Mouse (Mus musculus): ENCODE results near the gene Frmd4a. TPM values are rescaled to one million over a fixed set of nuclear protein-coding genes. Genes with fewer than 3 reads are reported as not detected.

Frmd4a gene
- polyA plus RNA-seq, 1 experiment from 2014 or later = 56.0 TPM

- H3K27ac ChIP-seq (ENCODE audit: low read length) = no peak overlapping the region
- no peak overlapping the region for H3K4me2 ChIP-seq (ENCODE audit: low read length)
- no peaks in the 10 kb centered on the region for H3K9me3 ChIP-seq (replicated peaks; ENCODE audit: control insufficient read depth, low read length, poor library complexity, severe bottlenecking)
- WGBS = 6% methylated on average over 11 of the region's 11 CpGs
- H3K9ac ChIP-seq (ENCODE audit: low read depth, low read length) = no peak overlapping the region
- no peaks in the 10 kb centered on the region for H3K27me3 ChIP-seq (ENCODE audit: control insufficient read depth, insufficient read depth, low read depth, low read length)
- ATAC-seq = peak; percentile 22; the same call in 1 of the 2 replicates
- H3K4me3 ChIP-seq (ENCODE audit: low read depth, low read length) = no peak overlapping the region
- no peaks in the 10 kb centered on the region for H3K36me3 ChIP-seq (ENCODE audit: control insufficient read depth, insufficient read depth, low read length)
- peaks cover 44% of the 10 kb centered on the region for H3K4me1 ChIP-seq (ENCODE audit: control insufficient read depth, insufficient read depth, low read length)
These were observed 445.0 kb downstream of the Frmd4a start for GRCm38 (mm10) chr2:4462480-4462879.

DNA sequence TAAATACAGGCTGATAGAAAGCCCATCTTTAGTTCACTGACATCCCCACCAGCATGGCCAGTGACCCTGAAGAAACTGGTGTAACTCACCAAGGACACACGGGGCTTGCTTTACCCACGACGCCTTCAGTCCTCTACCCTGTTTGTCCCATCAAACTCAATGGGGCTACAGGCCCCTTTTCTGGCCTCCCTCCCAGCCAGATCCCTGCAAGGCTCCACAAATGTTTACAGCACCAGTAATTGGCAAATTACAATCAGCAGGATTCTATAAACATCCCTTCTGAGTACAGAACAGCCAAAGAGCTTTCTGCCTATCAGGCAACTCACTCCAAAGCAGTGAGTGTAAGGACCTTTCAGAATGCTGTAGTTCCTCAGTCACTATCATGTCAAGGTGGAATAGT lies 448.6 kb downstream of the Frmd4a start:
- peaks cover 21% of the 10 kb centered on the region for H3K4me1 ChIP-seq (ENCODE audit: control insufficient read depth, insufficient read depth, low read length)
- H3K36me3 ChIP-seq (ENCODE audit: control insufficient read depth, insufficient read depth, low read length) = no peaks in the 10 kb centered on the region
- no peak overlapping the region for H3K4me3 ChIP-seq (ENCODE audit: low read depth, low read length)
- H3K9me3 ChIP-seq (replicated peaks; ENCODE audit: control insufficient read depth, low read length, poor library complexity, severe bottlenecking) = no peaks in the 10 kb centered on the region; the same call in 1 of the 2 replicates
- H3K27me3 ChIP-seq (ENCODE audit: control insufficient read depth, insufficient read depth, low read depth, low read length) = no peaks in the 10 kb centered on the region
- no peak for ATAC-seq
- 56% methylated on average over 3 of the region's 3 CpGs for WGBS
- no peak overlapping the region for H3K4me2 ChIP-seq (ENCODE audit: low read length)
- H3K27ac ChIP-seq (ENCODE audit: low read length) = no peak overlapping the region
- H3K9ac ChIP-seq (ENCODE audit: low read depth, low read length) = no peak overlapping the region

DNA sequence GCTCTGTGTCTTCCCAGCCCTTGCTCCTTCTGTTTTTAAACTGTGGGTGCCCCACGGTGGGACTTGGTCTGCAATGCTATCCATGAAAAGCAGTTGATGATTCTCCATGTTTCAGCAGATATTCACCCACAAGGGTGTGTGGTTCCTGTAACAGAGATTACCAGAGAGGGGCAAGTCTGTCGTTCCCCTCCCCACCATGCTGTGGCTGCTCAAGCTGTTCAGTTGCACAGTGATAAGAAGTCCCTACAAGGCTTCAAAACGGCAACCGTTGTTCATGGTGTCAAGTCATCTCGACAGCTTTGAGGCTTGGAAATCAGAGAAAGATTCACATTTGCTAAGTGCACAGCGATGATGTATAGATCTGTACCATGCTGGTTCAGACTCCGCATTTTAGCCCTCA lies 449.8 kb downstream of the Frmd4a start:
- no peak overlapping the region for H3K27ac ChIP-seq (ENCODE audit: low read length)
- no peak overlapping the region for H3K4me2 ChIP-seq (ENCODE audit: low read length)
- H3K9ac ChIP-seq (ENCODE audit: low read depth, low read length) = no peak overlapping the region
- 90% methylated on average over 7 of the region's 7 CpGs for WGBS
- ATAC-seq = no peak
- no peaks in the 10 kb centered on the region for H3K27me3 ChIP-seq (ENCODE audit: control insufficient read depth, insufficient read depth, low read depth, low read length)
- H3K9me3 ChIP-seq (replicated peaks; ENCODE audit: control insufficient read depth, low read length, poor library complexity, severe bottlenecking) = no peaks in the 10 kb centered on the region; the same call in 1 of the 2 replicates
- H3K4me1 ChIP-seq (ENCODE audit: control insufficient read depth, insufficient read depth, low read length) = peaks cover 9% of the 10 kb centered on the region
- no peak overlapping the region for H3K4me3 ChIP-seq (ENCODE audit: low read depth, low read length)
- no peaks in the 10 kb centered on the region for H3K36me3 ChIP-seq (ENCODE audit: control insufficient read depth, insufficient read depth, low read length)

- no peak overlapping the region for H3K9ac ChIP-seq (ENCODE audit: low read depth, low read length)
- H3K4me3 ChIP-seq (ENCODE audit: low read depth, low read length) = no peak overlapping the region
- no peak for ATAC-seq
- H3K27me3 ChIP-seq (ENCODE audit: control insufficient read depth, insufficient read depth, low read depth, low read length) = no peaks in the 10 kb centered on the region
- H3K4me2 ChIP-seq (ENCODE audit: low read length) = no peak overlapping the region
- no peaks in the 10 kb centered on the region; the same call in 1 of the 2 replicates for H3K9me3 ChIP-seq (replicated peaks; ENCODE audit: control insufficient read depth, low read length, poor library complexity, severe bottlenecking)
- 53% methylated on average over 7 of the region's 7 CpGs for WGBS
- H3K27ac ChIP-seq (ENCODE audit: low read length) = no peak overlapping the region
- H3K36me3 ChIP-seq (ENCODE audit: control insufficient read depth, insufficient read depth, low read length) = no peaks in the 10 kb centered on the region; the same call in 1 of the 2 replicates
- H3K4me1 ChIP-seq (ENCODE audit: control insufficient read depth, insufficient read depth, low read length) = peaks cover 3% of the 10 kb centered on the region; the same call in 1 of the 2 replicates
These were observed 455.4 kb downstream of the Frmd4a start for GRCm38 (mm10) chr2:4472760-4473480.

DNA sequence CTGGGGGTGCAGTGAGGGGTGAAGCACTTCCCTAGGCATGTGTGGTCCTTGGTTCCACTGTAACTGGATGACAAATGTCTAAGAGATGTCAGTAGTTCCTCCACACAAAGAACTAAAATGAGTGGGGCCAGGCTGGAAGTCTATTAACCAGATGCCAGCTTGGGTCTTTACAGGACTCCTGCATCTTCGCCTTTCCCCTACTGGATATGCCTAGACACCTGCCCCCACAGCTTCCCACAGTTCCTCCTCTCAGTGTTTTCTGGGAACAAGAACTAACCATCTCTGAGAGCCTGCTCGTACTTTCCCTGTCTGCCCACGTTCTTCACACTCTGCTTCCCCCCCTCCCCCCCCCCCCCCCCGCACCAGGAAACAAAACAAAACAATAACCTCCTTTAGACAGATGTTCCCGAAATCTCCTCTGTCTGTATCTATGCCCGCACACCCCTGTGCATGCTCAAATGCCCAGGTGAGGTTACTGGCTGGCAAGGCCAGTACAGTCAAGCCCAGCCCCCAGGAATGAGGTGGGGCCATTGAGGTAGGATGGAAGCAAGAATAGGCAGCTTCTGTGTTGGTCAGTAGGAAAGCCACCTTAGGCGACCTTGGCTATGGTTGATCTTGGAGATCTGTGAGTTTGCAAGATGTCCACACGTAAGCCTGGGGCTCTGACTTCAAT lies 456.5 kb downstream of the Frmd4a start:
- no peaks in the 10 kb centered on the region for H3K27me3 ChIP-seq (ENCODE audit: control insufficient read depth, insufficient read depth, low read depth, low read length)
- no peak for ATAC-seq
- peaks cover 3% of the 10 kb centered on the region; the same call in 1 of the 2 replicates for H3K4me1 ChIP-seq (ENCODE audit: control insufficient read depth, insufficient read depth, low read length)
- no peak overlapping the region for H3K9ac ChIP-seq (ENCODE audit: low read depth, low read length)
- H3K9me3 ChIP-seq (replicated peaks; ENCODE audit: control insufficient read depth, low read length, poor library complexity, severe bottlenecking) = no peaks in the 10 kb centered on the region
- H3K27ac ChIP-seq (ENCODE audit: low read length) = peak overlapping the region; percentile 33; the same call in 1 of the 2 replicates
- 77% methylated on average over 7 of the region's 8 CpGs for WGBS
- no peak overlapping the region for H3K4me3 ChIP-seq (ENCODE audit: low read depth, low read length)
- H3K36me3 ChIP-seq (ENCODE audit: control insufficient read depth, insufficient read depth, low read length) = no peaks in the 10 kb centered on the region; the same call in 1 of the 2 replicates
- H3K4me2 ChIP-seq (ENCODE audit: low read length) = no peak overlapping the region

GRCm38 (mm10) chr2:4474539-4474937 lies 457.0 kb downstream of the Frmd4a start:
- Histone ChIP-seq H3K4me1 (ENCODE audit: control insufficient read depth, insufficient read depth, low read length) (peaks cover 3% of the 10 kb centered on the region; the same call in 1 of the 2 replicates), H3K27me3 (ENCODE audit: control insufficient read depth, insufficient read depth, low read depth, low read length) (no peaks in the 10 kb centered on the region), H3K27ac (ENCODE audit: low read length) (no peak overlapping the region; the same call in 1 of the 2 replicates), H3K36me3 (ENCODE audit: control insufficient read depth, insufficient read depth, low read length) (no peaks in the 10 kb centered on the region; the same call in 1 of the 2 replicates), H3K9ac (ENCODE audit: low read depth, low read length) (no peak overlapping the region), H3K4me2 (ENCODE audit: low read length) (no peak overlapping the region), H3K4me3 (ENCODE audit: low read depth, low read length) (no peak overlapping the region), H3K9me3 (replicated peaks; ENCODE audit: control insufficient read depth, low read length, poor library complexity, severe bottlenecking) (no peaks in the 10 kb centered on the region)
- ATAC-seq = no peak

GRCm38 (mm10) chr2:4475991-4476390 lies 458.5 kb downstream of the Frmd4a start:
- no peak overlapping the region for H3K4me3 ChIP-seq (ENCODE audit: low read depth, low read length)
- H3K9me3 ChIP-seq (replicated peaks; ENCODE audit: control insufficient read depth, low read length, poor library complexity, severe bottlenecking) = no peaks in the 10 kb centered on the region
- peaks cover 3% of the 10 kb centered on the region; the same call in 1 of the 2 replicates for H3K4me1 ChIP-seq (ENCODE audit: control insufficient read depth, insufficient read depth, low read length)
- no peak overlapping the region for H3K27ac ChIP-seq (ENCODE audit: low read length)
- H3K4me2 ChIP-seq (ENCODE audit: low read length) = no peak overlapping the region
- ATAC-seq = no peak
- H3K9ac ChIP-seq (ENCODE audit: low read depth, low read length) = no peak overlapping the region
- no peaks in the 10 kb centered on the region for H3K27me3 ChIP-seq (ENCODE audit: control insufficient read depth, insufficient read depth, low read depth, low read length)
- WGBS = 78% methylated on average over 4 of the region's 4 CpGs
- no peaks in the 10 kb centered on the region; the same call in 1 of the 2 replicates for H3K36me3 ChIP-seq (ENCODE audit: control insufficient read depth, insufficient read depth, low read length)

GRCm38 (mm10) chr2:4476608-4477007 lies 459.1 kb downstream of the Frmd4a start:
- H3K4me2 ChIP-seq (ENCODE audit: low read length) = no peak overlapping the region
- H3K36me3 ChIP-seq (ENCODE audit: control insufficient read depth, insufficient read depth, low read length) = no peaks in the 10 kb centered on the region; the same call in 1 of the 2 replicates
- WGBS = 93% methylated on average over 5 of the region's 5 CpGs
- no peak overlapping the region for H3K27ac ChIP-seq (ENCODE audit: low read length)
- H3K27me3 ChIP-seq (ENCODE audit: control insufficient read depth, insufficient read depth, low read depth, low read length) = no peaks in the 10 kb centered on the region
- no peak overlapping the region for H3K4me3 ChIP-seq (ENCODE audit: low read depth, low read length)
- ATAC-seq = no peak
- peaks cover 3% of the 10 kb centered on the region; the same call in 1 of the 2 replicates for H3K4me1 ChIP-seq (ENCODE audit: control insufficient read depth, insufficient read depth, low read length)
- H3K9ac ChIP-seq (ENCODE audit: low read depth, low read length) = no peak overlapping the region
- H3K9me3 ChIP-seq (replicated peaks; ENCODE audit: control insufficient read depth, low read length, poor library complexity, severe bottlenecking) = no peaks in the 10 kb centered on the region

DNA sequence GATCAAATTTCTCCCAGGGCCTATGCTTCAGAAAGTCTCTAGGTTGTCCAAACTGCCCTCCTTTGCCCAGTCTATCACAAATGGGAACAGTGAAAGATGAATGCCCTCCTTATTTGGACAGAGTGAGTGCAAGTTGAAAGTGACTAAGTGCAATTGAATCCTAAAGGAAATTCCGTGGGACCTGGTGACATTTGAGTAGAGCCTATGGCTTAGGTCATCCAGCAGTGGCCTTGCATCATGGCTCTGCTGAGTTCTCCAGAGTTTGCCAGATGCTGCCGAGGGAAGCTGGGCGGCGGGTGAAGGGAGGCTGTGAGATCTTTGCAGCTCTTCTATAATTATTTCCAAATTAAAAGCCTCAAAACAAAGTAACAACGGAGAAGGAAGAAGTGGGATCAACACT lies 459.8 kb downstream of the Frmd4a start:
- Histone ChIP-seq H3K9me3 (replicated peaks; ENCODE audit: control insufficient read depth, low read length, poor library complexity, severe bottlenecking) (no peaks in the 10 kb centered on the region), H3K9ac (ENCODE audit: low read depth, low read length) (no peak overlapping the region), H3K4me3 (ENCODE audit: low read depth, low read length) (no peak overlapping the region), H3K4me1 (ENCODE audit: control insufficient read depth, insufficient read depth, low read length) (peaks cover 3% of the 10 kb centered on the region; the same call in 1 of the 2 replicates), H3K36me3 (ENCODE audit: control insufficient read depth, insufficient read depth, low read length) (no peaks in the 10 kb centered on the region; the same call in 1 of the 2 replicates), H3K4me2 (ENCODE audit: low read length) (no peak overlapping the region), H3K27ac (ENCODE audit: low read length) (no peak overlapping the region), H3K27me3 (ENCODE audit: control insufficient read depth, insufficient read depth, low read depth, low read length) (no peaks in the 10 kb centered on the region)
- ATAC-seq = no peak
- 83% methylated on average over 5 of the region's 5 CpGs for WGBS

All from midbrain, embryonic 16.5 days (tissue).